Mouse (Mus musculus) midbrain, embryonic 10.5 days (tissue): Measurements from ENCODE around the gene Fam149a. TPM values are rescaled to one million over a fixed set of nuclear protein-coding genes. Genes with fewer than 3 reads are reported as not detected.
"Not testable (repeated sequence)": the region's sequence is repeated elsewhere in the genome, so short reads cannot be mapped to it uniquely, and the experiment has no call there.

ENCODE experiments used
- DNase-seq: peaks from one replicate; pipeline ENCODE4 v3.0.0-alpha.2; 2017; ENCODE audit warnings: low spot score
- H3K27ac ChIP-seq: fragments of 300-500 bp; sonication (generic); replicated peaks from 2 replicates; pipeline ENCODE4 v1.5.1; 2016; ENCODE audit warnings: mild to moderate bottlenecking
- H3K27me3 ChIP-seq: fragments of 300-500 bp; sonication (generic); 2 replicates; pipeline ENCODE4 v1.6.1; 2016; ENCODE audit warnings: low read depth, mild to moderate bottlenecking; ENCODE audit not compliant: poor library complexity, severe bottlenecking
- H3K36me3 ChIP-seq: fragments of 300-500 bp; sonication (generic); 2 replicates; pipeline ENCODE4 v1.6.1; 2016; ENCODE audit warnings: mild to moderate bottlenecking, moderate library complexity
- H3K4me1 ChIP-seq: fragments of 300-500 bp; sonication (generic); 2 replicates; pipeline ENCODE4 v1.6.1; 2016
- H3K4me3 ChIP-seq: fragments of 300-500 bp; sonication (generic); 2 replicates; pipeline ENCODE4 v1.5.1; 2016; ENCODE audit warnings: mild to moderate bottlenecking, moderate library complexity
- H3K9me3 ChIP-seq: fragments of 300-500 bp; sonication (generic); replicated peaks from 2 replicates; pipeline ENCODE4 v1.6.1; 2016; ENCODE audit warnings: mild to moderate bottlenecking
- WGBS: fragments of 180-500 bp; shearing (Covaris S2); methylation state at CpG from one replicate; pipeline ENCODE4 v1.1.7; 2016; 5-methylcytosine and 5-hydroxymethylcytosine counted together
- polyA plus RNA-seq: library from polyadenylated mRNA; unstranded; fragments of >200 nt; fragmentation: Nextera tagmentation; extraction: Ambion mirVana; gene quantifications from 2 replicates; pipeline ENCODE4 v1.2.1, GENCODE M21; 2016

The Fam149a gene
- polyA plus RNA-seq, 1 experiment from 2014 or later, result 9.7 TPM

DNA sequence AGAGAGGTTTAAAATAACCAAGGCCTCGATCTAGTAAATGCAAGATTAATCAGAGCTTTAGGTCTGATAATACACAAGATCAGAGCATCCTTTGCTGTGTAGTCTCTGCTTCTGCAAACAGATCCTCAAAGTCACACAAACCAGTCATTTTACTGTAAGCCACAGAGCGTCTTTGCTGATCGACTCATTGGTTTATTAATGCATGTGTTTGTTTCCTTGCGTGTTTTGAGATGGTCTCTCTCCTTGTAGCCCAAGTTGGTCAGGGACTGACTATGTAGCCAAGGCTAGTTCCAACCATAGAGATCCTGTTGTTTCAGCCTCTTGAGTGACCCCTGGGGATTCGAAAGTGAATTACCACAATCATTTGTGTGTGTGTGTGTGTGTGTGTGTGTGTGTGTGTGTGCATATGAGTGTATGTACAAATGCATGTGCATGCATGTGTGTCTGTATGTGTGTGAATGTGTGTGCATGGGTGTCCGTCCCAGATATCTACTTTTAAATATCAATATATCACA is 22.9 kb downstream of the Fam149a start:
- Histone ChIP-seq H3K4me1 (peaks cover 14% of the 10 kb centered on the region), H3K36me3 (no peaks in the 10 kb centered on the region), H3K27me3 (peaks cover 2% of the 10 kb centered on the region; the same call in 1 of the 2 replicates), H3K27ac (no peak overlapping the region; the same call in 1 of the 2 replicates), H3K4me3 (peak overlapping the region; percentile 76), H3K9me3 (no peaks in the 10 kb centered on the region)
- DNase-seq, result no peak
- 85% methylated on average over 6 of the region's 6 CpGs for WGBS

DNA sequence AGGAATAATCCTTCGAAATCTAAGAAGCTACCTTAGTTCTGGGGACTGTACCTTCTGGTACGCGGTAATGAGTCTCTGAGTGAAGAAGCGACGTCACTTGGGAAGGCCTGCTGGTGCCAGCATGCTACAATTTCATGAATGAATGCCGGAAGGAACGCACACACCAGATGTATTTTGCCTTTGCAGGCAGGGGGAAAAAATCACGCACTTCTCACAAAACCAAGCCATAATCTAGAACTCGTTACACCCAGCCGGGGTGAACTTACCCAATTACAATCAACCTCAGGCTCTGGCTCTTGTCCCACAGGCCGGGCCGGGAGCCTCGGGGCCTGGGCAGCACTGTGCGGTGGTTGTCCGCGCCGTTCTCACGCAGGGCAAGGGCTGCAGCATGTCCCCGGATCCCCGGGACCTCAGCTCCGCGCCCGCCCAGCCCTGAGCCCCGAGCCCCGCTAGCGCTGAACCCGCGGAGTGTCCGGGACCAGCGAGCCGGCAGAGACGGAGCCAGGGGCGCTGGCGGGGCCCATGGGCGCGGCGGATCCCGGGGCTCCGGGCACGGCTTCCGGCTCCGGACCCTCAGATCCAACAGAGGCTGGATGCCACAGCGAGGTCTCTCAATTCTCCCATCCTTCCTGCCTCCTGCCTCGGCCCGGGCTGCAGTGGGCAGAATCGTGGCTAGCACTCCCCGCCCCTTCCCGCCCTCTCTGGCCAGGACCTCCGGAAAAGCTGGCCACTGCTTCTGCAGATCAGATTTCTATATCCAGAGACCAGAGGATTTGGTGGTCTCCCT is 23.8 kb downstream of the Fam149a start:
- peak; percentile 69 for DNase-seq
- no peaks in the 10 kb centered on the region for H3K9me3 ChIP-seq
- WGBS, result 5% methylated on average over 49 of the region's 49 CpGs
- peaks cover 2% of the 10 kb centered on the region; the same call in 1 of the 2 replicates for H3K27me3 ChIP-seq
- H3K4me3 ChIP-seq, result peak overlapping the region; percentile 76
- H3K36me3 ChIP-seq, result no peaks in the 10 kb centered on the region
- peak overlapping the region; percentile 90 for H3K27ac ChIP-seq
- peaks cover 14% of the 10 kb centered on the region for H3K4me1 ChIP-seq

- Histone ChIP-seq H3K9me3 (no peaks in the 10 kb centered on the region), H3K27ac (no peak overlapping the region), H3K36me3 (peaks cover 10% of the 10 kb centered on the region; the same call in 1 of the 2 replicates), H3K4me1 (peaks cover 14% of the 10 kb centered on the region), H3K27me3 (peaks cover 2% of the 10 kb centered on the region; the same call in 1 of the 2 replicates), H3K4me3 (no peak overlapping the region)
- WGBS, result 82% methylated on average over 6 of the region's 6 CpGs
- DNase-seq, result no peak
Observed at GRCm38 (mm10) chr8:45355809-45356208, 26.3 kb downstream of the Fam149a start.

- Histone ChIP-seq H3K36me3 (peaks cover 2% of the 10 kb centered on the region; the same call in 1 of the 2 replicates), H3K4me1 (peaks cover 11% of the 10 kb centered on the region; the same call in 1 of the 2 replicates), H3K27ac (no peak overlapping the region), H3K4me3 (no peak overlapping the region), H3K9me3 (no peaks in the 10 kb centered on the region), H3K27me3 (no peaks in the 10 kb centered on the region)
- DNase-seq, result peak; percentile 76
- WGBS, result 23% methylated on average over 6 of the region's 6 CpGs
Observed at GRCm38 (mm10) chr8:45345031-45345430, 37.1 kb downstream of the Fam149a start.

DNA sequence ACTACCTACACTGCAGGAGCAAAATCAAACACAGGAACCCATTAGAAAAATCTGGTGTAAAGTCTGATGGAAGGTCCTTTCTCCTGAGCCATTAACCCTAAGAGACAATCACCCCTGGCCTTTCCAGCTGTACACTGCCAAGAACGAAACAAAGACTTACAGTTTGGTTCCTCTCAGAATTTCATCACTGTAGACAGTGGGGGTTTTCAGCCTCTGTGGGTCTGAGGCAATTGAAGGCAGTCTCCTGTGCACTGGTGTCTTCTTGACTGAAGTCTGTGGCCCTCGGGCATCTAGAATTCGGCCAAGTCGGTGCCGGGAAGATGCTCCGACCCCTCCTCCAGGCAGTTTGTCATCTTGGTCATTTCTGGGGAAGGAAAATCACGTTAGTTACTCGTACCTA is 37.8 kb downstream of the Fam149a start:
- no peak overlapping the region for H3K27ac ChIP-seq
- no peak for DNase-seq
- H3K9me3 ChIP-seq, result no peaks in the 10 kb centered on the region
- H3K27me3 ChIP-seq, result no peaks in the 10 kb centered on the region
- H3K4me1 ChIP-seq, result peaks cover 11% of the 10 kb centered on the region; the same call in 1 of the 2 replicates
- H3K36me3 ChIP-seq, result peaks cover 2% of the 10 kb centered on the region; the same call in 1 of the 2 replicates
- WGBS, result 93% methylated on average over 8 of the region's 8 CpGs
- no peak overlapping the region for H3K4me3 ChIP-seq

GRCm38 (mm10) chr8:45341630-45342628 is 40.2 kb downstream of the Fam149a start:
- Histone ChIP-seq H3K4me3 (no peak overlapping the region), H3K36me3 (no peaks in the 10 kb centered on the region), H3K27ac (no peak overlapping the region), H3K4me1 (peaks cover 11% of the 10 kb centered on the region; the same call in 1 of the 2 replicates), H3K27me3 (no peaks in the 10 kb centered on the region), H3K9me3 (no peaks in the 10 kb centered on the region)
- no peak for DNase-seq
- WGBS, result 91% methylated on average over 12 of the region's 12 CpGs

- DNase-seq, result no peak
- Histone ChIP-seq H3K4me1 (peaks cover 18% of the 10 kb centered on the region), H3K36me3 (no peaks in the 10 kb centered on the region), H3K9me3 (no peaks in the 10 kb centered on the region), H3K4me3 (peak overlapping the region; percentile 71), H3K27ac (peak overlapping the region; percentile 81), H3K27me3 (peaks cover 22% of the 10 kb centered on the region)
- 4% methylated on average over 8 of the region's 8 CpGs for WGBS
Observed at GRCm38 (mm10) chr8:45333493-45333892, 48.6 kb downstream of the Fam149a start.

GRCm38 (mm10) chr8:45332685-45333409 is 49.2 kb downstream of the Fam149a start, which contains the start of gene Cyp4v3:
TSS of gene Cyp4v3 (minus strand) at chr8:45333216.
- peak; percentile 68 for DNase-seq
- H3K27me3 ChIP-seq, result peaks cover 22% of the 10 kb centered on the region
- WGBS, result under 1% methylated on average over 42 of the region's 44 CpGs
- no peaks in the 10 kb centered on the region for H3K9me3 ChIP-seq
- H3K36me3 ChIP-seq, result no peaks in the 10 kb centered on the region
- H3K4me3 ChIP-seq, result peak within 1 kb of the TSS; percentile 71
- peaks cover 18% of the 10 kb centered on the region for H3K4me1 ChIP-seq
- H3K27ac ChIP-seq, result peak within 1 kb of the TSS; percentile 81

GRCm38 (mm10) chr8:45330856-45331255 is 51.2 kb downstream of the Fam149a start:
- Histone ChIP-seq H3K9me3 (no peaks in the 10 kb centered on the region), H3K4me1 (peaks cover 18% of the 10 kb centered on the region), H3K27ac (no peak overlapping the region), H3K27me3 (peaks cover 22% of the 10 kb centered on the region), H3K4me3 (no peak overlapping the region), H3K36me3 (no peaks in the 10 kb centered on the region)
- 81% methylated on average over 3 of the region's 3 CpGs for WGBS
- no peak for DNase-seq

DNA sequence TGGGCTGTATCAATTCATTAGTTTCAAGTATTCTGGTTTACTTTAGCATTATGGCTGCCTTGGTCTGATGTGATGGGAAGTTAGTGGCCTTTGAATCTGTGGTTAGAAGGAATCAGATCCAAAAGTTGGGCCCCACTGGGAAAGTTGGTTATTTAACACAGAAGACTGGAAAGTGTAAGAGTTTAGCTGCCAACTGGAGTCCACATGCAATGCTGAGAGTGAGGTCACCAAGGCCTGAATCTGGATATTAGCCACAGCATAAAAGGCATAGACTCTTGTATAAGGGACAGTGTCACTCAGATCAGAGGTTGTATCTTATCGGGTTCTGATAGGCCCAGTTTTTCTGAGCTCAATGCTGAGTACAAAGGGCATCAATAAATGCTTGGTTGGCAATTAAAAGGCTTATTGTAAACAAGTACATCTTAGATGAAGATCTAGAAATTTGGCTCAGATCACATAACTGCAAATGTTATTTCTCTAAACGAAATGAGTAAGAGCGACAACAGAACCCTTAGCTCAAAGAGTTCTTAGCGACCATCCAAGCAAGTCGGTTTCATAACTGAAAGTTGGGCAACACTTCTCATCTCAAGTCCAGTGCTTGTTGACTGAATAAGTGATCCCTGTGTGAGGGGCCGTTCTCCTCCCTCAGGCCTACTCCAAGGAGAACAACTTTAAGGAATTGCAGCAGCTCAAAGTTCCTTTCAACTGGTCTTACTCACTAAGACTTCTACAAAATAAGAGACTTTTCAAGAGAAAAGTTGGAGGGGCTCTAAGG is 52.7 kb downstream of the Fam149a start:
- H3K36me3 ChIP-seq, result no peaks in the 10 kb centered on the region
- peaks cover 18% of the 10 kb centered on the region for H3K4me1 ChIP-seq
- WGBS, result 91% methylated on average over 6 of the region's 6 CpGs
- H3K4me3 ChIP-seq, result no peak overlapping the region
- H3K27ac ChIP-seq, result no peak overlapping the region
- H3K27me3 ChIP-seq, result peaks cover 21% of the 10 kb centered on the region
- H3K9me3 ChIP-seq, result no peaks in the 10 kb centered on the region
- no peak for DNase-seq

GRCm38 (mm10) chr8:45327076-45327475 is 55.0 kb downstream of the Fam149a start:
- not testable (repeated sequence) for H3K9me3 ChIP-seq, H3K4me1 ChIP-seq

More at GRCm38 (mm10) chr8:45327076-45327475, 55.0 kb downstream of the Fam149a start:
- H3K4me3 ChIP-seq, H3K27ac ChIP-seq, DNase-seq, H3K36me3 ChIP-seq, H3K27me3 ChIP-seq: not testable (repeated sequence)
